ENCODE assay signal across 8 mouse cellular contexts in genomic region chrX:19237048-19237737, GRCm38 (mm10).
A peak's percentile ranks its signal among the peaks of the same experiment; 100 is the strongest.
DNase-seq lines count a peak whose midpoint lies in the region; ATAC-seq and TF ChIP-seq lines count a peak whose summit lies in the region.

No protein-coding gene starts in this region.

- DNase-seq in ES-E14 (ENCODE audit: low read depth, low spot score): peak; percentile 13
- peak; percentile 10 to 11 for DNase-seq in heart, postnatal 10 days
- DNase-seq in kidney, postnatal 4 days: peak; percentile 24 to 50
- DNase-seq in ovary, postnatal 36 days (ENCODE audit: low spot score): peak; percentile 34
- no peak for DNase-seq in T-cell, adult 2 months (ENCODE audit: low spot score)

- H3K4me3 ChIP-seq in ES-E14 (ENCODE audit: insufficient read depth in 1 of 2, low read depth in 1 of 2, low read length in 2 of 2, poor library complexity in 1 of 2, severe bottlenecking in 1 of 2): peak overlapping the region; percentile 80 to 81
- H3K4me3 ChIP-seq in bone marrow macrophage, adult 2 months (ENCODE audit: insufficient read depth, low read length): peak overlapping the region; percentile 96
- peak overlapping the region; percentile 56 for H3K4me3 ChIP-seq in lung, embryonic 16.5 days (ENCODE audit: low read length)

- no peak overlapping the region for H3K27ac ChIP-seq in ES-E14 (ENCODE audit: insufficient read depth, low read depth, low read length, poor library complexity, severe bottlenecking)
- H3K27ac ChIP-seq in bone marrow macrophage, adult 2 months (ENCODE audit: insufficient read depth, low read depth, low read length): peak overlapping the region; percentile 48
- H3K27ac ChIP-seq in lung, embryonic 16.5 days (ENCODE audit: low read length): peak overlapping the region; percentile 16

- no peak for TF ChIP-seq POLR2A in bone marrow macrophage, adult 2 months (IDR thresholded peaks at IDR 0.05; ENCODE audit: borderline replicate concordance, low read depth, low read length)

- in situ Hi-C loops in ES-E14 (cut with MboI; ENCODE audit: low sequenced_read_pairs in 2 of 2, unreplicated experiment in 2 of 2): no loop called here

- 16% methylated on average over 31 of the region's 31 CpGs for WGBS in lung, embryonic 16.5 days

- H3K27me3 ChIP-seq in lung, embryonic 16.5 days (ENCODE audit: control insufficient read depth, insufficient read depth, low read depth, low read length): no peaks in the 10 kb centered on the region

- ATAC-seq in erythroid progenitor cell, adult 5-6 weeks (replicated peaks; ENCODE audit: low FRiP score, poor library complexity, severe bottlenecking): peak; percentile 74
- peak; percentile 70 for ATAC-seq in lung, embryonic 16.5 days (ENCODE audit: low read depth)

- H3K9ac ChIP-seq in ES-E14 (ENCODE audit: insufficient read depth, low read depth, low read length, poor library complexity, severe bottlenecking): peak overlapping the region; percentile 66
- H3K9ac ChIP-seq in lung, embryonic 16.5 days (ENCODE audit: low read length): peak overlapping the region; percentile 65

- TF ChIP-seq CTCF in bone marrow macrophage, adult 2 months (IDR thresholded peaks at IDR 0.05; ENCODE audit: low read depth, low read length): no peak

- intact Hi-C loops in heart, postnatal 10 days (cut with DNase I): no loop called here

- no peaks in the 10 kb centered on the region for H3K9me3 ChIP-seq in ES-E14 (ENCODE audit: control insufficient read depth, insufficient read depth, low read depth, low read length)
- H3K9me3 ChIP-seq in lung, embryonic 16.5 days (ENCODE audit: control insufficient read depth, low read length): no peaks in the 10 kb centered on the region

- no peaks in the 10 kb centered on the region for H3K36me3 ChIP-seq in ES-E14 (ENCODE audit: control insufficient read depth, insufficient read depth, low read length, poor library complexity, severe bottlenecking)
- no peaks in the 10 kb centered on the region for H3K36me3 ChIP-seq in lung, embryonic 16.5 days (ENCODE audit: control insufficient read depth, insufficient read depth, low read length)

- peak overlapping the region; percentile 75 for H3K4me2 ChIP-seq in lung, embryonic 16.5 days (ENCODE audit: low read depth, low read length)

- no peaks in the 10 kb centered on the region for H3K4me1 ChIP-seq in ES-E14 (ENCODE audit: control insufficient read depth in 2 of 2, insufficient read depth in 2 of 2, low read length in 2 of 2, poor library complexity in 1 of 2)
- H3K4me1 ChIP-seq in bone marrow macrophage, adult 2 months (ENCODE audit: control insufficient read depth, insufficient read depth, low read length): no peaks in the 10 kb centered on the region
- no peaks in the 10 kb centered on the region for H3K4me1 ChIP-seq in lung, embryonic 16.5 days (replicated peaks; ENCODE audit: control insufficient read depth, insufficient read depth, low read length)

TF ChIP-seq in ES-E14, 5 proteins besides CTCF, POLR2A, EP300 and RAD21:
- TF ChIP-seq ZC3H11A (IDR thresholded peaks at IDR 0.05; ENCODE audit: borderline replicate concordance, low read depth, low read length) (no peak), CHD2 (IDR thresholded peaks at IDR 0.05; ENCODE audit: low read depth, low read length) (no peak), MAFK (IDR thresholded peaks at IDR 0.05; ENCODE audit: insufficient read depth, low read depth, low read length) (no peak), ZNF384 (IDR thresholded peaks at IDR 0.05; ENCODE audit: low read depth, low read length) (no peak), HCFC1 (IDR thresholded peaks at IDR 0.05; ENCODE audit: borderline replicate concordance, insufficient read depth, low read length) (no peak)
